ENCODE assay signal across 31 mouse cellular contexts in the genomic region with DNA sequence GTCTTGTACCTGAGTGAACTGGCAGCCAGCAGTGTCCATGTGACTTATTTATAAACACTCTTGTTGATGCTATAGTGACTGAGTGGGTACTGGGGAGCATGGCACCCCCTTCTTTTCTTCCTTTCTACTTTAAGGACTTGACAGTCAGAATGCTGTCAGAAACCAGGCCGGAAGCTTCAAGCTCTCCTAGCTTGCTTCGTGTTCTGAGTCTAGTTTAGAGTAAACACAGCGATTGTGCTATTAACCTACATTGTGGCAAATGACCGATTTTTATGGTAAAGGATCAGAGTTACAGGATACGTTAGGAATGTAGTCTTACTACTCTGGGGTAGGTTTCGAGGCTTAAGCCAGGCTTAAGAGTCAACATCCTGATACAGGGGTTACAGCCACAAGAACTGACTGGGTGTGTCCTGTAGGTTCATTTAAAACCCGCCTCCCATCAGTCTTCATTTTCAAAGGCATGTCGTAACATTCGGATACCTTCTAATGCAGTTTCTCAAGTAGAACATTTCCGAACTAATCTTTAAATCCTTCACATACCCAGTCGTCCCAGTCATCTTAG. TPM values are rescaled to one million over a fixed set of nuclear protein-coding genes. Genes with fewer than 3 reads are reported as not detected.
A peak's percentile ranks its signal among the peaks of the same experiment; 100 is the strongest.
DNase-seq lines count a peak whose midpoint lies in the region; ATAC-seq and TF ChIP-seq lines count a peak whose summit lies in the region.
"Had no signal": no experiment of that assay in that cellular context is flagged by ENCODE, and none has a peak within 500 bp of the region (broad histone marks: within the 10 kb centered on the region; RNA-seq: fewer than 3 reads in every experiment).

No protein-coding gene starts in this region.

- no peaks in the 10 kb centered on the region for H3K27me3 ChIP-seq in limb, embryonic 15.5 days
- no peaks in the 10 kb centered on the region for H3K27me3 ChIP-seq in limb, embryonic 10.5 days (ENCODE audit: low read depth, poor library complexity, severe bottlenecking)
- H3K27me3 ChIP-seq in C2C12 (ENCODE audit: control insufficient read depth, insufficient read depth, insufficient read length): no peaks in the 10 kb centered on the region
- no peaks in the 10 kb centered on the region for H3K27me3 ChIP-seq in intestine, embryonic 15.5 days (replicated peaks)
- no peaks in the 10 kb centered on the region for H3K27me3 ChIP-seq in stomach, embryonic 14.5 days (ENCODE audit: control insufficient read depth, insufficient read depth, low read length)
- no peaks in the 10 kb centered on the region for H3K27me3 ChIP-seq in hindbrain, embryonic 11.5 days (ENCODE audit: control insufficient read depth, insufficient read depth, low read length)
- H3K27me3 ChIP-seq: heart, embryonic 15.5 days; hindbrain, embryonic 12.5 days; kidney, embryonic 15.5 days; neural tube, embryonic 12.5 days had no signal

- ATAC-seq in limb, embryonic 15.5 days (ENCODE audit: insufficient number of reproducible peaks, low FRiP score, low TSS enrichment, low read depth): no peak
- ATAC-seq in intestine, embryonic 15.5 days: peak; percentile 77
- peak; percentile 86 for ATAC-seq in stomach, embryonic 14.5 days (ENCODE audit: insufficient number of reproducible peaks, insufficient read depth, low FRiP score, low read depth)
- ATAC-seq in hindbrain, embryonic 11.5 days (ENCODE audit: low FRiP score): no peak
- ATAC-seq: CD4-positive, CD25-positive, alpha-beta regulatory T cell, adult 4 months; forebrain, embryonic 16.5 days; hindbrain, postnatal 0 days; midbrain, embryonic 16.5 days had no signal

- TF ChIP-seq CTCF in C2C12 (IDR thresholded peaks at IDR 0.05; ENCODE audit: control insufficient read depth, insufficient read depth, insufficient read length): no peak

- H3K27ac ChIP-seq in limb, embryonic 15.5 days: 0 out of 2 replicates have a peak overlapping the region, but pooled peaks have one; percentile 47
- no peak overlapping the region for H3K27ac ChIP-seq in limb, embryonic 10.5 days
- H3K27ac ChIP-seq in intestine, embryonic 15.5 days: no peak overlapping the region
- H3K27ac ChIP-seq in stomach, embryonic 14.5 days (ENCODE audit: low read length): peak overlapping the region; percentile 13; the same call in 1 of the 2 replicates
- H3K27ac ChIP-seq in hindbrain, embryonic 11.5 days (ENCODE audit: low read depth, low read length): no peak overlapping the region
- H3K27ac ChIP-seq: heart, embryonic 10.5 days; heart, embryonic 15.5 days; hindbrain, embryonic 12.5 days; hindbrain, postnatal 0 days; kidney, embryonic 15.5 days; layer of hippocampus, adult 2 months; liver, embryonic 14.5 days; neural tube, embryonic 12.5 days had no signal

- no peaks in the 10 kb centered on the region for H3K36me3 ChIP-seq in limb, embryonic 15.5 days
- no peaks in the 10 kb centered on the region for H3K36me3 ChIP-seq in limb, embryonic 10.5 days
- H3K36me3 ChIP-seq in C2C12 (ENCODE audit: control insufficient read depth, insufficient read depth): peaks cover 56% of the 10 kb centered on the region
- no peaks in the 10 kb centered on the region for H3K36me3 ChIP-seq in intestine, embryonic 15.5 days
- H3K36me3 ChIP-seq in stomach, embryonic 14.5 days (ENCODE audit: control insufficient read depth, insufficient read depth, low read length): no peaks in the 10 kb centered on the region
- H3K36me3 ChIP-seq in hindbrain, embryonic 11.5 days (ENCODE audit: control insufficient read depth, insufficient read depth, low read length): no peaks in the 10 kb centered on the region
- H3K36me3 ChIP-seq: heart, embryonic 15.5 days; hindbrain, embryonic 12.5 days; kidney, embryonic 15.5 days; neural tube, embryonic 12.5 days had no signal

- 57% methylated on average over 11 of the region's 11 CpGs for WGBS in limb, embryonic 15.5 days
- WGBS in limb, embryonic 10.5 days: 82% methylated on average over 11 of the region's 11 CpGs
- WGBS in intestine, embryonic 15.5 days: 63% methylated on average over 11 of the region's 11 CpGs
- WGBS in stomach, embryonic 14.5 days: 59% methylated on average over 11 of the region's 11 CpGs
- 89% methylated on average over 11 of the region's 11 CpGs for WGBS in hindbrain, embryonic 11.5 days

- peaks cover 62% of the 10 kb centered on the region for H3K79me2 ChIP-seq in C2C12 (ENCODE audit: control insufficient read depth, insufficient read depth)

- peaks cover 13% of the 10 kb centered on the region for H3K79me3 ChIP-seq in C2C12 (ENCODE audit: low read depth)

- H3K4me3 ChIP-seq in limb, embryonic 15.5 days: no peak overlapping the region
- no peak overlapping the region for H3K4me3 ChIP-seq in limb, embryonic 10.5 days
- H3K4me3 ChIP-seq in C2C12 (ENCODE audit: insufficient read depth, poor library complexity, severe bottlenecking): no peak overlapping the region
- no peak overlapping the region for H3K4me3 ChIP-seq in intestine, embryonic 15.5 days (replicated peaks)
- no peak overlapping the region for H3K4me3 ChIP-seq in stomach, embryonic 14.5 days (ENCODE audit: low read depth, low read length)
- no peak overlapping the region for H3K4me3 ChIP-seq in hindbrain, embryonic 11.5 days (ENCODE audit: low read depth, low read length)
- H3K4me3 ChIP-seq: heart, embryonic 10.5 days; heart, embryonic 15.5 days; hindbrain, embryonic 12.5 days; kidney, embryonic 15.5 days; layer of hippocampus, adult 2 months; neural tube, embryonic 12.5 days had no signal

- no peak for DNase-seq in limb, embryonic 10.5 days (ENCODE audit: low spot score)
- DNase-seq in gastrocnemius, adult 18-20 months (ENCODE audit: low spot score): no peak
- DNase-seq in hindbrain, embryonic 11.5 days (ENCODE audit: low spot score): no peak
- no peak for DNase-seq in cerebellum, postnatal 25 days
- DNase-seq: adrenal gland, postnatal 14 days; cerebellum, adult 11 months; cerebellum, adult 9-10 months; gastrocnemius, postnatal 10 days; kidney, adult 11 months; kidney, postnatal 25 days; left cerebral cortex, postnatal 4 days; liver; lung, adult 2 months; thymus, adult 18-20 months; thymus, postnatal 25 days had no signal

- no peaks in the 10 kb centered on the region for H3K9me3 ChIP-seq in limb, embryonic 15.5 days
- no peaks in the 10 kb centered on the region for H3K9me3 ChIP-seq in limb, embryonic 10.5 days (replicated peaks)
- no peaks in the 10 kb centered on the region for H3K9me3 ChIP-seq in intestine, embryonic 15.5 days
- H3K9me3 ChIP-seq in stomach, embryonic 14.5 days (ENCODE audit: control insufficient read depth, low read depth, low read length): no peaks in the 10 kb centered on the region
- H3K9me3 ChIP-seq in hindbrain, embryonic 11.5 days (ENCODE audit: control insufficient read depth, low read length): no peaks in the 10 kb centered on the region
- H3K9me3 ChIP-seq: heart, embryonic 10.5 days; heart, embryonic 15.5 days; hindbrain, embryonic 12.5 days; kidney, embryonic 15.5 days; neural tube, embryonic 12.5 days had no signal

- peaks cover 11% of the 10 kb centered on the region; the same call in 1 of the 2 replicates for H3K4me1 ChIP-seq in limb, embryonic 15.5 days
- no peaks in the 10 kb centered on the region for H3K4me1 ChIP-seq in limb, embryonic 10.5 days
- H3K4me1 ChIP-seq in intestine, embryonic 15.5 days (replicated peaks): no peaks in the 10 kb centered on the region
- no peaks in the 10 kb centered on the region for H3K4me1 ChIP-seq in stomach, embryonic 14.5 days (ENCODE audit: control insufficient read depth, insufficient read depth, low read length)
- no peaks in the 10 kb centered on the region for H3K4me1 ChIP-seq in hindbrain, embryonic 11.5 days (replicated peaks; ENCODE audit: control insufficient read depth, insufficient read depth, low read length)
- H3K4me1 ChIP-seq: hindbrain, embryonic 12.5 days; neural tube, embryonic 12.5 days had no signal

- no peak overlapping the region for H3ac ChIP-seq in C2C12 (ENCODE audit: control insufficient read depth, insufficient read length, low read depth)

- no peak overlapping the region for H3K4me2 ChIP-seq in limb, embryonic 15.5 days
- H3K4me2 ChIP-seq in intestine, embryonic 15.5 days (replicated peaks): no peak overlapping the region
- no peak overlapping the region for H3K4me2 ChIP-seq in stomach, embryonic 14.5 days (replicated peaks; ENCODE audit: low read depth, low read length)
- H3K4me2 ChIP-seq in hindbrain, embryonic 11.5 days (replicated peaks; ENCODE audit: low read depth, low read length): no peak overlapping the region
- H3K4me2 ChIP-seq: heart, embryonic 15.5 days; hindbrain, embryonic 12.5 days; kidney, embryonic 15.5 days; midbrain, embryonic 11.5 days; neural tube, embryonic 12.5 days had no signal

- H3K9ac ChIP-seq in limb, embryonic 15.5 days: no peak overlapping the region
- no peak overlapping the region for H3K9ac ChIP-seq in intestine, embryonic 15.5 days
- H3K9ac ChIP-seq in stomach, embryonic 14.5 days (replicated peaks; ENCODE audit: low read depth, low read length): no peak overlapping the region
- H3K9ac ChIP-seq in hindbrain, embryonic 11.5 days (ENCODE audit: low read depth, low read length): no peak overlapping the region
- H3K9ac ChIP-seq: heart, embryonic 15.5 days; hindbrain, embryonic 12.5 days; kidney, embryonic 15.5 days; liver, embryonic 14.5 days; neural tube, embryonic 12.5 days had no signal

TF ChIP-seq in C2C12, 6 proteins besides CTCF, POLR2A, EP300 and RAD21:
- TF ChIP-seq MYOD1 (IDR thresholded peaks at IDR 0.05; ENCODE audit: control insufficient read depth, insufficient read length, low read depth): no peak
- peak; percentile 7 for TF ChIP-seq USF1 (IDR thresholded peaks at IDR 0.05; ENCODE audit: low read depth)

RNA-seq across cellular contexts. Expression of gene Il1rl2, which starts 45.1 kb away (rescaled TPM):
- polyA plus RNA-seq in limb, embryonic 15.5 days (2015; fragmentation: Nextera tagmentation; extraction: Ambion mirVana): 9.7 and 10.1 TPM in 2 replicates
- polyA plus RNA-seq in limb, embryonic 10.5 days (2016; fragmentation: Nextera tagmentation; extraction: Ambion mirVana): 1.3 and 1.5 TPM in 2 replicates
- polyA plus RNA-seq in C2C12 (2012; fragmentation: generic; extraction: Trizol): not detected
- 4.9 and 5.3 TPM in 2 replicates for polyA plus RNA-seq in intestine, embryonic 15.5 days (2015; fragmentation: Nextera tagmentation; extraction: Ambion mirVana)
- polyA plus RNA-seq in stomach, embryonic 14.5 days (2014; fragmentation: Nextera tagmentation; extraction: Ambion mirVana): 2.9 and 3.2 TPM in 2 replicates
- under 1 TPM; 0.94 to 1.00 TPM for total RNA-seq in gastrocnemius, adult 18-20 months (2021)
- polyA plus RNA-seq in hindbrain, embryonic 11.5 days (2014; fragmentation: Nextera tagmentation; extraction: Ambion mirVana): 1.2 and 1.6 TPM in 2 replicates

RNA-seq across cellular contexts. Expression of gene Il1r1, which starts 54.4 kb away (rescaled TPM):
- 10.4 and 10.6 TPM in 2 replicates for polyA plus RNA-seq in limb, embryonic 15.5 days (2015; fragmentation: Nextera tagmentation; extraction: Ambion mirVana)
- 0.51 and 0.60 TPM in 2 replicates for polyA plus RNA-seq in limb, embryonic 10.5 days (2016; fragmentation: Nextera tagmentation; extraction: Ambion mirVana)
- 16.8 TPM for polyA plus RNA-seq in C2C12 (2012; fragmentation: generic; extraction: Trizol)
- polyA plus RNA-seq in intestine, embryonic 15.5 days (2015; fragmentation: Nextera tagmentation; extraction: Ambion mirVana): 6.4 and 7.5 TPM in 2 replicates
- polyA plus RNA-seq in stomach, embryonic 14.5 days (2014; fragmentation: Nextera tagmentation; extraction: Ambion mirVana): 8.3 and 9.7 TPM in 2 replicates
- total RNA-seq in gastrocnemius, adult 18-20 months (2021): 1 to 10 TPM; 2.7 to 3.4 TPM
- 0.71 and 1.7 TPM in 2 replicates for polyA plus RNA-seq in hindbrain, embryonic 11.5 days (2014; fragmentation: Nextera tagmentation; extraction: Ambion mirVana)
- polyA plus RNA-seq: CD4-positive, CD25-positive, alpha-beta regulatory T cell, adult 4 months had no signal

Comparison
In these comparisons a context has a peak if more than half of its experiments do, and no peak if none do; other contexts are left out.
1. H3K27ac ChIP-seq: peak in limb, embryonic 15.5 days (single experiment) and stomach, embryonic 14.5 days (single experiment); none in limb, embryonic 10.5 days (single experiment), intestine, embryonic 15.5 days (single experiment) and hindbrain, embryonic 11.5 days (single experiment).
2. ATAC-seq: peak in intestine, embryonic 15.5 days (single experiment) and stomach, embryonic 14.5 days (single experiment); none in limb, embryonic 15.5 days (single experiment) and hindbrain, embryonic 11.5 days (single experiment).